ENCODE assay signal across 27 mouse cellular contexts in genomic region chr3:54761258-54761657, GRCm38 (mm10). TPM values are rescaled to one million over a fixed set of nuclear protein-coding genes. Genes with fewer than 3 reads are reported as not detected.
A peak's percentile ranks its signal among the peaks of the same experiment; 100 is the strongest.
DNase-seq lines count a peak whose midpoint lies in the region; ATAC-seq and TF ChIP-seq lines count a peak whose summit lies in the region.
"Had no signal": no experiment of that assay in that cellular context is flagged by ENCODE, and none has a peak within 500 bp of the region (broad histone marks: within the 10 kb centered on the region; RNA-seq: fewer than 3 reads in every experiment).

No protein-coding gene starts in this region.

- peak overlapping the region; percentile 74 for H3K27ac ChIP-seq in liver, adult 2 months (replicated peaks; ENCODE audit: insufficient read depth, low read depth, low read length)
- no peak overlapping the region for H3K27ac ChIP-seq in liver, embryonic 12.5 days
- H3K27ac ChIP-seq in lung, embryonic 16.5 days (ENCODE audit: low read length): no peak overlapping the region
- H3K27ac ChIP-seq: embryonic facial prominence, embryonic 15.5 days; forebrain, embryonic 12.5 days; heart, adult 2 months; heart, embryonic 15.5 days; hindbrain, embryonic 14.5 days had no signal

- H3K4me1 ChIP-seq in liver, adult 2 months (ENCODE audit: control insufficient read depth, insufficient read depth, low read length): peaks cover 23% of the 10 kb centered on the region
- no peaks in the 10 kb centered on the region for H3K4me1 ChIP-seq in liver, embryonic 12.5 days
- peaks cover 24% of the 10 kb centered on the region for H3K4me1 ChIP-seq in lung, embryonic 16.5 days (replicated peaks; ENCODE audit: control insufficient read depth, insufficient read depth, low read length)

- H3K79me2 ChIP-seq in liver, adult 2 months (ENCODE audit: control insufficient read depth, insufficient read depth, low read length): peaks cover 24% of the 10 kb centered on the region

- peak; percentile 3 for DNase-seq in embryo, embryonic 11 days
- no peak for DNase-seq in embryo, embryonic 10 days (ENCODE audit: low spot score)
- peak; percentile 63 for DNase-seq in liver, adult 2 months (ENCODE audit: extremely low read depth, low read depth, low spot score)
- no peak for DNase-seq in lung, adult 18-20 months
- no peak for DNase-seq in cerebellum, postnatal 14 days
- DNase-seq: adrenal gland, adult 8-10 months; B cell, adult 2 months; cerebellum, adult 11-12 months; cerebellum, adult 9-10 months; cerebellum, postnatal 36 days; gastrocnemius, postnatal 14 days; heart, adult 2 months; heart, postnatal 14 days had no signal

- ATAC-seq in liver, embryonic 12.5 days: no peak
- peak; percentile 65 for ATAC-seq in lung, embryonic 16.5 days (ENCODE audit: low read depth)
- ATAC-seq: CD4-positive, CD25-positive, alpha-beta regulatory T cell, adult 4 months had no signal

- no peaks in the 10 kb centered on the region for H3K36me3 ChIP-seq in liver, adult 2 months (ENCODE audit: control insufficient read depth, insufficient read depth, low read length)
- no peaks in the 10 kb centered on the region for H3K36me3 ChIP-seq in liver, embryonic 12.5 days
- no peaks in the 10 kb centered on the region for H3K36me3 ChIP-seq in lung, embryonic 16.5 days (ENCODE audit: control insufficient read depth, insufficient read depth, low read length)
- H3K36me3 ChIP-seq: embryonic facial prominence, embryonic 15.5 days; forebrain, embryonic 12.5 days; G1E; heart, embryonic 15.5 days had no signal

- no peak for TF ChIP-seq CTCF in liver, adult 2 months (IDR thresholded peaks at IDR 0.05; ENCODE audit: low read depth, low read length)

- WGBS in liver, adult 2 months: 30% methylated on average over 1 of the region's 1 CpGs
- 60% methylated on average over 1 of the region's 1 CpGs for WGBS in liver, embryonic 12.5 days (ENCODE audit: insufficient replicate concordance)
- WGBS in lung, embryonic 16.5 days: 70% methylated on average over 1 of the region's 1 CpGs

- no peaks in the 10 kb centered on the region for H3K27me3 ChIP-seq in liver, adult 2 months (ENCODE audit: control insufficient read depth, insufficient read depth, low read length)
- H3K27me3 ChIP-seq in liver, embryonic 12.5 days (replicated peaks): peaks cover 15% of the 10 kb centered on the region
- no peaks in the 10 kb centered on the region for H3K27me3 ChIP-seq in lung, embryonic 16.5 days (ENCODE audit: control insufficient read depth, insufficient read depth, low read depth, low read length)
- H3K27me3 ChIP-seq: embryonic facial prominence, embryonic 15.5 days; heart, embryonic 15.5 days had no signal

- H3K9ac ChIP-seq in liver, adult 2 months (ENCODE audit: low read depth, low read length): no peak overlapping the region
- H3K9ac ChIP-seq in liver, embryonic 12.5 days: no peak overlapping the region
- H3K9ac ChIP-seq in lung, embryonic 16.5 days (ENCODE audit: low read length): no peak overlapping the region
- H3K9ac ChIP-seq: embryonic facial prominence, embryonic 15.5 days; forebrain, embryonic 12.5 days; heart, embryonic 15.5 days; hindbrain, embryonic 14.5 days had no signal

- H3K4me3 ChIP-seq in liver, adult 2 months (ENCODE audit: insufficient read depth, low read depth, low read length): no peak overlapping the region
- H3K4me3 ChIP-seq in liver, embryonic 12.5 days: no peak overlapping the region
- H3K4me3 ChIP-seq in lung, embryonic 16.5 days (ENCODE audit: low read length): no peak overlapping the region
- H3K4me3 ChIP-seq: embryonic facial prominence, embryonic 15.5 days; erythroblast, embryonic 14.5 days; forebrain, embryonic 12.5 days; heart, adult 2 months; heart, embryonic 15.5 days had no signal

- no peak overlapping the region for H3K4me2 ChIP-seq in liver, embryonic 12.5 days
- H3K4me2 ChIP-seq in lung, embryonic 16.5 days (ENCODE audit: low read depth, low read length): no peak overlapping the region
- H3K4me2 ChIP-seq: embryonic facial prominence, embryonic 15.5 days; forebrain, embryonic 12.5 days; heart, embryonic 11.5 days; heart, embryonic 15.5 days; hindbrain, embryonic 14.5 days had no signal

- TF ChIP-seq POLR2A in liver, adult 2 months (IDR thresholded peaks at IDR 0.05; ENCODE audit: extremely low read depth, insufficient read depth, low read length): no peak

- no peaks in the 10 kb centered on the region; the same call in 1 of the 2 replicates for H3K9me3 ChIP-seq in liver, embryonic 12.5 days (replicated peaks)
- H3K9me3 ChIP-seq in lung, embryonic 16.5 days (ENCODE audit: control insufficient read depth, low read length): no peaks in the 10 kb centered on the region
- H3K9me3 ChIP-seq: embryonic facial prominence, embryonic 15.5 days; forebrain, embryonic 12.5 days; G1E; heart, embryonic 15.5 days had no signal

RNA-seq across cellular contexts. Expression of gene Smad9, which starts 5.9 kb away (rescaled TPM):
- total RNA-seq in liver, adult 2 months (2014; rRNA removed): 3.8 and 7.2 TPM in 2 replicates
- 2.1 and 4.6 TPM in 2 replicates for polyA plus RNA-seq in liver, adult 2 months (2012; rRNA removed)
- polyA plus RNA-seq in liver, embryonic 12.5 days (2016; fragmentation: Nextera tagmentation; extraction: Ambion mirVana): 0.18 and 0.19 TPM in 2 replicates
- polyA plus RNA-seq in lung, embryonic 16.5 days (2015; fragmentation: Nextera tagmentation; extraction: Ambion mirVana): 1.8 and 2.4 TPM in 2 replicates
- total RNA-seq: hematopoietic stem cell, adult 5-6 weeks had no signal
- polyA plus RNA-seq: CD4-positive, CD25-positive, alpha-beta regulatory T cell, adult 4 months; erythroblast, embryonic 14.5 days; G1E had no signal

RNA-seq across cellular contexts. Expression of gene Alg5, which starts 25.9 kb away (rescaled TPM):
- total RNA-seq in liver, adult 2 months (2014; rRNA removed): 28.3 and 33.4 TPM in 2 replicates
- 14.8 and 17.5 TPM in 2 replicates for polyA plus RNA-seq in liver, adult 2 months (2012; rRNA removed)
- polyA plus RNA-seq in liver, embryonic 12.5 days (2016; fragmentation: Nextera tagmentation; extraction: Ambion mirVana): 31.2 and 33.7 TPM in 2 replicates
- 50.5 and 51.9 TPM in 2 replicates for polyA plus RNA-seq in lung, embryonic 16.5 days (2015; fragmentation: Nextera tagmentation; extraction: Ambion mirVana)
- polyA plus RNA-seq: erythroblast, embryonic 14.5 days had no signal

RNA-seq across cellular contexts. Expression of gene Exosc8, which starts 26.1 kb away (rescaled TPM):
- 17.4 and 22.1 TPM in 2 replicates for total RNA-seq in liver, adult 2 months (2014; rRNA removed)
- 8.0 and 10.1 TPM in 2 replicates for polyA plus RNA-seq in liver, adult 2 months (2012; rRNA removed)
- polyA plus RNA-seq in liver, embryonic 12.5 days (2016; fragmentation: Nextera tagmentation; extraction: Ambion mirVana): 124 and 125 TPM in 2 replicates
- 119 and 123 TPM in 2 replicates for polyA plus RNA-seq in lung, embryonic 16.5 days (2015; fragmentation: Nextera tagmentation; extraction: Ambion mirVana)

RNA-seq across cellular contexts. Expression of gene Rfxap, which starts 46.3 kb away (rescaled TPM):
- total RNA-seq in liver, adult 2 months (2014; rRNA removed): 10.6 and 11.4 TPM in 2 replicates
- polyA plus RNA-seq in liver, adult 2 months (2012; rRNA removed): 10.8 and 13.1 TPM in 2 replicates
- polyA plus RNA-seq in liver, embryonic 12.5 days (2016; fragmentation: Nextera tagmentation; extraction: Ambion mirVana): 38.7 and 39.3 TPM in 2 replicates
- polyA plus RNA-seq in lung, embryonic 16.5 days (2015; fragmentation: Nextera tagmentation; extraction: Ambion mirVana): 25.4 and 26.2 TPM in 2 replicates

RNA-seq across cellular contexts. Expression of gene Gm21958, which starts 47.1 kb away (rescaled TPM):
- total RNA-seq in liver, adult 2 months (2014; rRNA removed): not detected in 2 replicates
- not detected in 2 replicates for polyA plus RNA-seq in liver, adult 2 months (2012; rRNA removed)
- polyA plus RNA-seq in liver, embryonic 12.5 days (2016; fragmentation: Nextera tagmentation; extraction: Ambion mirVana): not detected in 2 replicates
- 0.67 TPM in 1 of 2 replicates, not detected in the other for polyA plus RNA-seq in lung, embryonic 16.5 days (2015; fragmentation: Nextera tagmentation; extraction: Ambion mirVana)
- total RNA-seq: adrenal gland, adult 8-10 months; adrenal gland, postnatal 36 days; G1E; gastrocnemius, postnatal 14 days; heart, adult 2 months; heart, postnatal 14 days; hematopoietic stem cell, adult 5-6 weeks had no signal
- polyA plus RNA-seq: embryonic facial prominence, embryonic 15.5 days; erythroblast, embryonic 14.5 days; frontal cortex, adult 2 months; G1E; gonadal fat pad, adult 2 months; heart, adult 2 months; hindbrain, embryonic 14.5 days had no signal

Comparison
In these comparisons a context has a peak if more than half of its experiments do, and no peak if none do; other contexts are left out.
1. DNase-seq: peak in embryo, embryonic 11 days (single experiment) and liver, adult 2 months (single experiment); none in embryo, embryonic 10 days (single experiment), lung, adult 18-20 months (0 of 2) and cerebellum, postnatal 14 days (0 of 2).
2. RNA of gene Exosc8, which starts 26.1 kb away (polyA plus RNA-seq): 124 to 125 TPM in liver, embryonic 12.5 days and 119 to 123 TPM in lung, embryonic 16.5 days; 8.0 to 10.1 TPM in liver, adult 2 months; every median in the first group is over 10 times any median in the second.